Mouse (Mus musculus) midbrain, embryonic 11.5 days (tissue): Measurements from ENCODE around the gene Smu1. TPM values are rescaled to one million over a fixed set of nuclear protein-coding genes. Genes with fewer than 3 reads are reported as not detected.

Source experiments
- ATAC-seq: fragments of 200-750 bp; cut with Nextera tagmentation; 2 replicates; pipeline ENCODE4 v1.8.0; 2017; ENCODE audit warnings: moderate TSS enrichment, moderate library complexity; ENCODE audit not compliant: low FRiP score
- DNase-seq: peaks from one replicate; pipeline ENCODE4 v3.0.0; 2015; ENCODE audit warnings: low spot score; ENCODE audit errors: missing footprints
- H3K27ac ChIP-seq: fragments of 300-500 bp; sonication (generic); 2 replicates; pipeline ENCODE4 v1.5.1; 2014; ENCODE audit warnings: low read depth, low read length
- H3K27me3 ChIP-seq: fragments of 300-500 bp; sonication (generic); 2 replicates; pipeline ENCODE4 v1.6.1; 2014; ENCODE audit warnings: mild to moderate bottlenecking, low read length, moderate library complexity, mixed read lengths; ENCODE audit not compliant: control insufficient read depth, insufficient read depth
- H3K36me3 ChIP-seq: fragments of 300-500 bp; sonication (generic); 2 replicates; pipeline ENCODE4 v1.6.1; 2014; ENCODE audit warnings: mild to moderate bottlenecking, low read length, moderate library complexity, mixed read lengths; ENCODE audit not compliant: control insufficient read depth, insufficient read depth
- H3K4me1 ChIP-seq: fragments of 300-500 bp; sonication (generic); 2 replicates; pipeline ENCODE4 v1.6.1; 2014; ENCODE audit warnings: low read length; ENCODE audit not compliant: control insufficient read depth, insufficient read depth
- H3K4me2 ChIP-seq: fragments of 300-500 bp; sonication (generic); 2 replicates; pipeline ENCODE4 v1.6.1; 2014; ENCODE audit warnings: mild to moderate bottlenecking, moderate library complexity
- H3K4me3 ChIP-seq: fragments of 300-500 bp; sonication (generic); 2 replicates; pipeline ENCODE4 v1.5.1; 2014; ENCODE audit warnings: low read depth, low read length
- H3K9ac ChIP-seq: fragments of 300-500 bp; sonication (generic); 2 replicates; pipeline ENCODE4 v1.6.1; 2014; ENCODE audit warnings: low read length
- H3K9me3 ChIP-seq: fragments of 300-500 bp; sonication (generic); 2 replicates; pipeline ENCODE4 v1.6.1; 2016; ENCODE audit warnings: low read length; ENCODE audit not compliant: control insufficient read depth
- WGBS: fragments of 180-500 bp; shearing (Covaris S2); extraction: QIAGEN DNeasy Blood & Tissue Kit; methylation state at CpG from one replicate; pipeline ENCODE4 v1.1.7; 2014; 5-methylcytosine and 5-hydroxymethylcytosine counted together
- polyA plus RNA-seq: library from polyadenylated mRNA; unstranded; fragments of >200 nt; fragmentation: Nextera tagmentation; extraction: Ambion mirVana; gene quantifications from 2 replicates; pipeline ENCODE4 v1.2.1, GENCODE M21; 2014

Smu1 gene
- polyA plus RNA-seq, 1 experiment from 2014 or later = 194 TPM

DNA sequence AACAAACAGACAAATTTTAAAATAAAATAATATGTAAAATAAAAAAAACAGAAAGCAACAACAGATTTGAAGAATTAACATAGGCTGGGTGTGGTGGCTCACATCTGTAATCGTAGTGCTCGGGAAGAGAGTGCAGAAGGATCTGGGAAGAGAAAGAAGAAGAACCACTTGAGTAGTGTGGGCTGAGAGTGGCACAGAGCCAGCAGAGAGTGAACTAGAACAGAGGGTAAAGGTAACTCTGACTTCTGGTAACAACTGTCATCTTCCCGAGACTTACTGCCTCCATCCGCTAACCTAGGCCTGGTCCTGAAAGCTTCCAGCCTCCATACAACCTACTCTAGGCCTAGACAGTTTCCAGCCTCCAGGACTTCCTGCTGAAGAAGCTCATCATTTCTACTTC, 33.5 kb upstream of the Smu1 start:
- Histone ChIP-seq H3K9ac (no peak overlapping the region), H3K27me3 (no peaks in the 10 kb centered on the region), H3K4me2 (no peak overlapping the region), H3K36me3 (no peaks in the 10 kb centered on the region), H3K4me1 (no peaks in the 10 kb centered on the region), H3K9me3 (no peaks in the 10 kb centered on the region), H3K27ac (no peak overlapping the region), H3K4me3 (no peak overlapping the region)
- ATAC-seq (no peak), DNase-seq (no peak)
- WGBS = 93% methylated on average over 4 of the region's 4 CpGs

DNA sequence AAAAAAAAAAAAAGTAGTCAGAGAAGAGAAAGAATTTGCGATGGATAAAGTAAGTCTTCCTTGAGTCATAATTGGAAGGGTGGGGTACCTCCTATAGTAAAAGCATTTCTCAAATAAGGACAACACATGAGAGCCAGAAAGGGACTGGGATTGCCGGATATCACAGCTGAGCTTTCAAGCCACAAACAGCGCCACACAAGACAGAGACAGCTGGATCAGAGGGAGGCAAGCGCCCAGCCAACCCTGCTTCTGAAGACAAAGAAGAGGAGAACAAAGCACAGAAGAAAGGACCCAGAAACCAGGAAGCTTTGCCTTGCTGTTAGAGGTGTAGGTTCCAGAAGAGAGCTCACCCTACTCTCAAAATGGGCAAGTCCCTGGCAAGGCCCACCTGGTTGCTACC, 28.9 kb upstream of the Smu1 start:
- Histone ChIP-seq H3K4me3 (no peak overlapping the region), H3K27me3 (no peaks in the 10 kb centered on the region), H3K27ac (no peak overlapping the region), H3K4me1 (no peaks in the 10 kb centered on the region), H3K9me3 (no peaks in the 10 kb centered on the region), H3K4me2 (no peak overlapping the region), H3K9ac (no peak overlapping the region), H3K36me3 (no peaks in the 10 kb centered on the region)
- DNase-seq (no peak), ATAC-seq (no peak)
- 56% methylated on average over 4 of the region's 4 CpGs for WGBS

DNA sequence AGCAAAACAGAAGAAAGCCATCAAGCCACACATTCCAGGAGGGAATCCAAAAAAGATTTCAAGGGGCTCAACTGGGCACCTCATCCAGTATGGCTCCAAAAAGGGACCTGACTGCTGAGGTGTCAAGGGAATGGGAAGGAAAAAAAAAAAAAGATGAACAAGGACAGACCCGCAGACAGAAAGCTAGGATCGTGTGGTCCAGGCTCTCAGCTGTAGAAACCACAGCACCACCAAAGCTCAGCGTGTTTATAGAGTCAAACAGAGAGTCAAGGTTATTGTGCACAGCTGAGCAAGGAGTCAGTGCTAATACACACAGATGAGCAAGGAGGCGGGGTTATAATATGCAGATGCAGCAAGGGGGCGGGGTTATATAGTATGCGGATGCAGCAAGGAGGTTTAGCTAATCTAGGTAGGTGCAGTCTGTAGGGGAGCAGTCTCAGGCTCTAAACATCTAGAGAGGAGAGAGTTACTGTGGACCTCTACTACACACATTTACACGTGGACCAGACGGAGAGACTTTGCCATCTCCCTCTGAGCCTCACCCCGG, 28.0 kb upstream of the Smu1 start:
- ATAC-seq (no peak), DNase-seq (no peak)
- no peaks in the 10 kb centered on the region for H3K9me3 ChIP-seq
- H3K4me3 ChIP-seq = no peak overlapping the region
- H3K27ac ChIP-seq = no peak overlapping the region
- H3K27me3 ChIP-seq = no peaks in the 10 kb centered on the region
- H3K36me3 ChIP-seq = no peaks in the 10 kb centered on the region
- 80% methylated on average over 9 of the region's 9 CpGs for WGBS
- no peak overlapping the region for H3K9ac ChIP-seq
- no peaks in the 10 kb centered on the region for H3K4me1 ChIP-seq
- H3K4me2 ChIP-seq = no peak overlapping the region

DNA sequence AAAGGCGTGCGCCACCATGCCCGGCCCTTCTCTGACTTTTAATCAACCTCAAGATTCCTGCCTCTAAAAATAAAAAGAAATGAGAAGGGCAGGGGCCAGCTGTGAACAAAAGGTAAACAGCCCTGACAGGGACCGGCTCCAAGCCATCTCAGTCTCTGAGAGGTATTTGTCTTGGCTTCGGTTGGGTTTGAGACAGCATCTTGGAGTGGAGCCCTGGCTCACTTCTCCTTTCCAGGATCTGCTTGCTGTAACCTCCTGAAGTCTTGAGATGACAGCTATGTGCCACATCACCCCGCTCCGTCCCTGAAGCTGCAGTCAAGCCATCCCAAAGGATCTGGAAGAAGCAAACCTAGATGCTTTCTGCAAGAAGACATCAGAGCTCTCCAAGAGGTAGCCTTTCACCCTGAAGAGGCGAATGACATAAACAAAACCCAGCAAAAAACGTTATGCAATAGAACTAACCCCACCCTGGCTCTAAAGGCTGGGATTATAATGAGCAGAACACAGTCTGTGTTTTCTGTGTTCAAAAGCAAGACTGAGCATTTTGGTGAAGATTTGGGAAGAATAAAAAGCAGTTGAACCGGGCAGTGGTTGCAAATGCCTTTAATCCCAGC, 26.9 kb upstream of the Smu1 start:
- ATAC-seq (no peak), DNase-seq (no peak)
- WGBS = 85% methylated on average over 10 of the region's 10 CpGs

DNA sequence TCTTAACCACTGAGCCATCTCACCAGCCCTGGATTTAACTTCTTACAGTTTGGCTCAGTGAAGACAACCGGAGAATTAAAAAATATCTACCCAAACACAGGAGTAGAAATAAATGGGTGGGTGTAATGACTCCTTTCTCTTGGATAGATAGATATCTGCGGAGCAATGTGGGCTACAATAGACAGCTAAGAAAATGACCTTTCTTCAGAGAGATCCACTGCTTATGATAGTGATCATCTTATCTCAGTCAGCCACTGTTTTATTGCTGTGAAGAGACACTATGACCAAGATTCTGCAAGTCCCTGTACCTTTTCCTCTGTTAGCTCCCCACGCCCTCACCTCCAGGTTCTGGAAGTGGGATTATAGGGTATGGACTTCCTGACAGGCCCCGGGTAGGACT, 25.3 kb upstream of the Smu1 start:
- DNase-seq (no peak), ATAC-seq (no peak)
- H3K36me3 ChIP-seq = no peaks in the 10 kb centered on the region
- no peaks in the 10 kb centered on the region for H3K27me3 ChIP-seq
- H3K4me3 ChIP-seq = no peak overlapping the region
- no peak overlapping the region for H3K27ac ChIP-seq
- H3K9ac ChIP-seq = no peak overlapping the region
- H3K4me1 ChIP-seq = no peaks in the 10 kb centered on the region
- 94% methylated on average over 4 of the region's 4 CpGs for WGBS
- H3K4me2 ChIP-seq = no peak overlapping the region
- H3K9me3 ChIP-seq = no peaks in the 10 kb centered on the region

More for the DNA sequence above, 26.9 kb upstream of the Smu1 start:
- Histone ChIP-seq H3K4me1 (no peaks in the 10 kb centered on the region), H3K27ac (no peak overlapping the region), H3K9ac (no peak overlapping the region), H3K27me3 (no peaks in the 10 kb centered on the region), H3K4me2 (no peak overlapping the region), H3K9me3 (no peaks in the 10 kb centered on the region), H3K36me3 (no peaks in the 10 kb centered on the region), H3K4me3 (no peak overlapping the region)

DNA sequence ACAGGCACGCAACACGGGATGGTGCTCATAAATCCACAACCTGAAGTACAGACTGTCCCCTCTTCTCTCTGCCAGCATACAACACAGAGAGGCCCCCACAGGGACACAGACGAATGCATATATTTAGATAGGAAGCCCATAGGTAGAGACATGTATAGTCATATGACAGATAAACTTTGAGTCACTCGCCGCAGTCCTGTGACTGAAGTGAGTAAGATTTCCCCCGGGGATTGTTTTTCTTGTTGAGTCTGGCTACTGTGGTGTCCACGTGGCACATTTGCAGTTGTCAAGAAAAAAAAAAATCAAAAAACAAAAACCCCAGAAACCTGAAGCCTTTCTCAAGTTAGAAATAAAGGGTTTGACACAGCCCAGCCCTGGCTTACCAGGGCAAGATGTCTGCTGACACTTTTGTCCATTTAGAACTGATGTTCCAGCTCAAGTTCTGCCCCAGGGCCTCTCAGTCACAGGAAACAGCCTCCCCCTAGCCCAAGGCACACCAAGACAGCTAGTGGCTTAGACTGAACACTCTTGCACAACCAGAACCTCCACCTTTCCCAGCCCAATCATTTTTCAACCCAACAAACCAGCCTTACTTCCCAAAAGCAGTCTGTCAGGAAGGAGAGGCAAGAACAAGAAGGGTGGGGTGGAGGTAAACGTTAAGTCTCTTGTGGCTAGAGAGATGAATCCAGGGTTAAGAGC, 24.2 kb upstream of the Smu1 start:
- no peaks in the 10 kb centered on the region for H3K4me1 ChIP-seq
- H3K27ac ChIP-seq = no peak overlapping the region
- H3K4me2 ChIP-seq = no peak overlapping the region
- no peaks in the 10 kb centered on the region for H3K27me3 ChIP-seq
- H3K9ac ChIP-seq = no peak overlapping the region
- WGBS = 69% methylated on average over 8 of the region's 8 CpGs
- H3K4me3 ChIP-seq = no peak overlapping the region
- H3K36me3 ChIP-seq = no peaks in the 10 kb centered on the region
- ATAC-seq = no peak
- no peak for DNase-seq
- no peaks in the 10 kb centered on the region for H3K9me3 ChIP-seq

DNA sequence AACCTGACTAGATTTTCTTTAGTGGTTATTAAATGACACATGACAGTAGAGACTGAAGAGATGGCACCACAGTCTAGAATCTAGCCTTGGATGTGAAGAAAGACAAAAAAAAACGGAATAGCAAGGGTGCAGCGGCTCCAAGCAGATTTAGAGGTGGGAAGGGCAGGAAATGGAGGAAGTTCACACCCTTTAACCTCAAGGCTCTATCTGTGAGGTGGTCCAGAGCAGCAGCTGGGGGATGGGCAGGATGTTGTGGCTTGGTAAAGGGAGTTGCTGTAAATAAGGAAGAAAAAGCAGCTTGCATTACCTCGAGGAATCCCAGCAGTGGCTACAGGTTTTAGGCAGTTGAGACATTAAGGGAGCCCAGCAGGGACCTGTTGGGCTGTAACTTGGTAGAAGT, 23.4 kb upstream of the Smu1 start:
- H3K4me2 ChIP-seq = no peak overlapping the region
- no peaks in the 10 kb centered on the region for H3K27me3 ChIP-seq
- no peak overlapping the region for H3K27ac ChIP-seq
- H3K4me1 ChIP-seq = no peaks in the 10 kb centered on the region
- no peaks in the 10 kb centered on the region for H3K36me3 ChIP-seq
- DNase-seq (no peak), ATAC-seq (no peak)
- no peaks in the 10 kb centered on the region for H3K9me3 ChIP-seq
- no peak overlapping the region for H3K4me3 ChIP-seq
- WGBS = 49% methylated on average over 3 of the region's 3 CpGs
- H3K9ac ChIP-seq = no peak overlapping the region

DNA sequence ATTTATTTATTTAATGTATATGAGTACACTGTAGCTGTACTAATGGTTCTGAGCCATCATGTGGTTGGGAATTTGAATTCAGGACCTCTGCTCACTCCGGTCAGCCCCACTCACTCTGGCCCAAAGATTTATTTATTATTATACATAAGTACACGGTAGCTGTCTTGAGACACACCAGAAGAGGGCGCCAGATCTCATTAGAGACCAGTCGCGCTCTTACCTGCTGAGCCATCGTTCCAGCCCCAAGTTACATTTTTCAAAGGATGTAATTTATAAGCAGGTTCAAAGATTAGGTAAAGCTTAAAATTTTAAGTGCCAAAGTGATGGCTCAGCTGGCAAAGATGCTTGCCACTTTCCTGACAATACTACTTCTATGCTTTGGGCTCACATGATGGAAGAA, 20.9 kb upstream of the Smu1 start:
- WGBS = 82% methylated on average over 6 of the region's 6 CpGs
- ATAC-seq (no peak), DNase-seq (no peak)
- Histone ChIP-seq H3K4me3 (no peak overlapping the region), H3K4me1 (0 out of 2 replicates have a peak, but pooled peaks cover 2% of the 10 kb centered on the region), H3K27ac (no peak overlapping the region), H3K4me2 (no peak overlapping the region), H3K9me3 (no peaks in the 10 kb centered on the region), H3K27me3 (no peaks in the 10 kb centered on the region), H3K9ac (no peak overlapping the region), H3K36me3 (no peaks in the 10 kb centered on the region)

DNA sequence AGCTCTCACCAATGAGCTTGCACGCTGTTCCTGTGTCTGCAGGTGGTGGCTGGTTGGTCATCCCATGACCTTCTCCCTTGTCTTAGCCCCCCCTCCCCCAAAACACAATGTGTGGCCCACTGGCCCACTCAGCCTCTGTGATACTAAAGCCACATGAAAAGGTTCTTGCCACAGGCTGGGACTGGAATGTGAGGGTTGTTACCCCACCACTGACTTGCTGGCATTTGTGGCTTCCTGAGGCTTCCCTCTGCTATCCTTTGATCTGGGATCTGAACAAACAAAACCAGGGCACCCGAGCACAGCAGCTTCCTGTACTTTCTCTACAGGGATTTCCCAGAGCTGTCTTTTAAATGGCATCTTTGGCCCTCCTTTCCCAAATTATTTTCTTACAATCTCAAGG, 19.4 kb upstream of the Smu1 start:
- no peak overlapping the region for H3K4me3 ChIP-seq
- no peak overlapping the region for H3K4me2 ChIP-seq
- no peaks in the 10 kb centered on the region for H3K36me3 ChIP-seq
- H3K27me3 ChIP-seq = no peaks in the 10 kb centered on the region
- no peak overlapping the region for H3K9ac ChIP-seq
- DNase-seq (no peak), ATAC-seq (no peak)
- H3K4me1 ChIP-seq = 0 out of 2 replicates have a peak, but pooled peaks cover 2% of the 10 kb centered on the region
- H3K9me3 ChIP-seq = no peaks in the 10 kb centered on the region
- H3K27ac ChIP-seq = no peak overlapping the region
- WGBS = 29% methylated on average over 2 of the region's 2 CpGs
